Mouse (Mus musculus) layer of hippocampus, adult 9-10 months (tissue): ENCODE results near the gene Gm34302.
"Not testable (repeated sequence)": the region's sequence is repeated elsewhere in the genome, so short reads cannot be mapped to it uniquely, and the experiment has no call there.

ENCODE experiments used
- DNase-seq: peaks from one replicate; pipeline ENCODE4 v3.0.0; 2022; ENCODE audit warnings: low spot score

The Gm34302 gene

GRCm38 (mm10) chr3:63483726-63484125, at the start of gene Gm34302:
Gene Gm34302 (minus strand): TSS chr3:63483879.
- no peak for DNase-seq

DNA sequence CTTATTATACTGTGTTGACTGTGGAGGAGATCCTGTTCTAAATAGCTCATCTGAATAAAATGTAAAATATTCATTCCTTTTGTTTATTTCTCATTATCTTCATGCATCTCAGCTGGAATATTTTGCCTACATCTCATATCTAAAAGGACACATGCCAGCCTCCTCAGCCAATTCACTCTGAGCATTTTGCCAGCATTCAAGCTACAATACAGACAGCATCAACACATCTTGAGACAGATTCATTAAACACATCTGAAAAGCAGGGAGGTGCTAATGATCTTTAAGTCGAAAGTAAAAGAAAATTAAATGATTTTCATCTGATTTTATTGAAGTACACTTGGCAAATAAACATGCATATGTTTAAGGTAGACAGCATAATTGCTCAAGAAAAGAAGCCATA, 48.2 kb upstream of the Gm34302 start:
- DNase-seq = no peak

DNA sequence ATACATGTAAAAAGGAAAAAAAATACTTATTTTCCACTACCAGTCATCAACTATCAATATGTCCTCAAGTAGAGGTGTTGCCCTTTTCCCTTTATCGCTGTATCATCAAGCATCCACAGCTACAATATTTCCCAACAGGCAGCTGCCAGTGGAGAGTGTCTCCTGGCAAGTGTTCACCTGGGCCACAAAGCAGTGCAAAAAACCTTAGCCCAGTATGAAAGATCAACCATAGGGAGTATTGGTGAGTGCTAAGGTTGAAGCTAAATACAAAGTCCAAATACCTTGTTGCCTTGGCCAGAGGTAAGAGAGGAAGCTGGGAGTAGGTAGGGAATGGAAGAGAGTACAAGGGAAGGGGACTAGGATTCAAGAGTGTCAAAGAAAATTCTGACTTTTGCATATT, 34.0 kb upstream of the Gm34302 start:
- no peak for DNase-seq

DNA sequence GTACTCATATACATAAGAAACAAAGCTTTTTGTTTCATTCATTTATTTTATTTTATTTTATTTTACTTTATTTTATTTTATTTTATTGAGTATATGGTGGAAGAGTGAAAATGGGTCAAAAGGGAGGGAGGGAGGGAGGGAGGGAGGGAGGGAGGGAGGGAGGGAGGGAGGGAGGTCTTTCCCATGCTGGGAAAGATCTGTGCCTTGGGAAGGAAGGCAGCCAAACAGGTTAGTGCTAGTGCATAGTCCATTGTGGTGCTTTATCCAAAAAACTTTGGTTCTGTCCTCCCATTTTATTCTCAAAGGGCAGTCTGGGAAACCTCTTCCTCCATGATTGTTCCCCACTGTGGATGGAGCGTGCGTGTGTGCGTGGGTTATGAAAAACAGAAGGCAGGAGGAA, 32.6 kb upstream of the Gm34302 start:
- DNase-seq = not testable (repeated sequence)

DNA sequence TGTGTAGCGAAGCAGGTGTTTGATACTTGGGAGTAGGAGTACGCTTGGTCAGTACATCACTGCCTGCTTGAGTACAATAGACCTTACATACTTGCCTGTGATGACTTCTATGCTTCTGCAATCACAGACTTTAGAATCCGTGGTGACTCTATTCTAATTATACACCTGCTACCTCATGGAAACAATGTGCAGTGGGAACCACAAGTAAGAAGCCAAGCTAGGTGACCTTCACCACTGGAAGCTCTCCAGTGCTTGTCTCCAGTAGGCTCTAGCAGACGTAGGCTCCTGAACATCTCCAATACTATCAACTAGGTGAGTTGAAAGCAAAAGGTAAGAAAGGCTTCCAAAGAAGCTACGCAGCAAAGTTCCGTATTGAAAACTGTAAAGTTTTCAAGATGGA, 27.6 kb upstream of the Gm34302 start:
- DNase-seq = no peak

DNA sequence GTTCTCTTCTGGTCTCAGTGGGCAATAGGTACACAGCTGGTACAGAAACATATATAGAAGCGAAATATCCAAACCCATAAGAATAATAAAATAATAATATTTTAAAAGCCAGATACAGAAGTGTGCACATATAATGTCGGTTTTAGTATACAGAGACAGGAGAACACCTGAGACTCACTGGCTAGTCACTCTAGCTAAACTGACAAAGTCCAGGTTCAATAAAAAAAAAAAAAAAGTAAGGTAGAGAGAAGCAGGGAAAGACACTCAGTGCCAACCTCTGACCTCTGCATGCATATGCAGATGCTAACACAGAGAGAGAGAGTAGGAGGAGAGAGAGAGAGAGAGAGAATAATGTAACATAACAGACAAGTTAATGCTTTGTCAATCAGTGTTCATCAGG, 25.8 kb upstream of the Gm34302 start:
- no peak for DNase-seq

- no peak for DNase-seq
Measured at GRCm38 (mm10) chr3:63508924-63509323, 25.2 kb upstream of the Gm34302 start.

- DNase-seq = no peak
Measured at GRCm38 (mm10) chr3:63504433-63504832, 20.8 kb upstream of the Gm34302 start.

GRCm38 (mm10) chr3:63494625-63495382, 11.1 kb upstream of the Gm34302 start:
- no peak for DNase-seq

GRCm38 (mm10) chr3:63493563-63493962, 9.9 kb upstream of the Gm34302 start:
- DNase-seq = no peak

- no peak for DNase-seq
Measured at GRCm38 (mm10) chr3:63440426-63441125, 43.1 kb downstream of the Gm34302 start.

DNA sequence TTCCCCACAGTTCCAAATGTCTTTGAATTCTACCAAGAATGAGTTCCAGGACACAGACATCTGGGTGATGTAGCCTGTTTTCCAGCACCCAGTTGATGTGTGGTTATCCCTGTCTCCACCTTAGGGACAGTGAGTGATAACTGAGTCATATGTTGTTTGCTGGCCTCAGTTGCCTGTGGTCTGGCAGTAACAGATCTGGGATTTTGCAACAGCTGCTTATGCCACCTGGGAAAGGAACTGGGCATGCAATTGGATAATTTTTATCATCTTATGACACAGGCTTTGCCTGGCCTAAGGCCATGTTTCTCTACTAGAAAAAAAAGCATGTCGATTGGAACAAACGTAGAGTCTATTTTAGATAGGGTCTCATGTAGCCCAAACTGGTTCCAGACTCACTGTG, 43.9 kb downstream of the Gm34302 start:
- DNase-seq = no peak

DNA sequence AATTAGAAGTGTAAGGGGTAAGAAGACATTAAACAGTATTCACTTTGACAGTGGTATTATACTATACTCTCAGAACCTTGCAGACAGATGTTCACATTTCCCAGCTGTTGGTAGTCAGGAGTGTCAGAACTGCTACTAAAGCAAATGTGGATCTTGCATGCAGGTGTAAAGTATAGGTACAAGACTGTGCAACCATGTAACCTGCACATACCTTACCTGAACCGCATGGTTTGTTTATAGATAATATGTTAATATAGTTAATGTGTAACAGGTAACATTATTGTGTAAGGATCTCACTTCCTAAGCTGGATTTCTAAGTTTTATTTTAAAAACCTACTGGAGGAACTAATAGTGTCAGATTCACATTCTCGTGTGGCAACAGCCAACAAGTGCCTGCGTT, 44.8 kb downstream of the Gm34302 start:
- DNase-seq = no peak
